Mouse (Mus musculus): ENCODE measurements around the gene Gm10486. TPM values are rescaled to one million over a fixed set of nuclear protein-coding genes. Genes with fewer than 3 reads are reported as not detected.
"Not testable (repeated sequence)": the region's sequence is repeated elsewhere in the genome, so short reads cannot be mapped to it uniquely, and the experiment has no call there.

The Gm10486 gene
- total RNA-seq (2015) (not detected in 2 replicates), total RNA-seq (2017) (not detected in 2 replicates)

- ATAC-seq (ENCODE audit: poor library complexity, severe bottlenecking) = not testable (repeated sequence)
These were observed at the start of gene Gm10486 for GRCm38 (mm10) chrX:35067084-35067483. Gm10486 (plus strand) TSS chrX:35067384.

Data from megakaryocyte, adult 5-6 weeks (primary cell).